Mouse (Mus musculus) left cerebral cortex, postnatal 10 days (tissue): ENCODE measurements at regions not wholly inside any gene's neighbourhood (a gene's known extent, or its start where the extent isn't known, plus 50 kb on each side); places are given as distances from the start of the nearest gene placed in this dataset.
A peak's percentile ranks its signal among the peaks of the same experiment; 100 is the strongest.

ENCODE experiments used
- DNase-seq, 2 experiments: peaks; one replicate each; pipeline ENCODE4 v3.0.0; 2021 to 2022; ENCODE audit warnings: low spot score in 2 of 2, mixed read lengths in 1 of 2; ENCODE audit errors: extremely low spot score in 1 of 2
- intact Hi-C: fragments of 180-260 bp; cut with DNase I; formaldehyde crosslinking; loops from one replicate; pipeline ENCODE4 v1.15.1; 2025

- intact Hi-C loops: no loop called here
- no peak for DNase-seq
Measured at GRCm38 (mm10) chr11:18478841-18479240, 525.2 kb upstream of the Etaa1 start.

GRCm38 (mm10) chr11:18451271-18451670 is 497.6 kb upstream of the Etaa1 start:
- intact Hi-C loops: no loop called here

GRCm38 (mm10) chr11:18448879-18449278 is 495.2 kb upstream of the Etaa1 start:
- intact Hi-C loops: no loop called here
- DNase-seq: no peak

More at GRCm38 (mm10) chr11:18451271-18451670, 497.6 kb upstream of the Etaa1 start:
- no peak for DNase-seq

- intact Hi-C loops: no loop called here
- no peak for DNase-seq
Measured at GRCm38 (mm10) chr11:18444600-18444999, 490.9 kb upstream of the Etaa1 start.

GRCm38 (mm10) chr11:18444101-18444500 is 490.4 kb upstream of the Etaa1 start:
- intact Hi-C loops: no loop called here
- no peak for DNase-seq

- intact Hi-C loops: no loop called here
Measured at GRCm38 (mm10) chr11:18443156-18443555, 489.5 kb upstream of the Etaa1 start.

GRCm38 (mm10) chr11:18437834-18438611 is 484.3 kb upstream of the Etaa1 start:
- intact Hi-C loops: no loop called here
- DNase-seq: peak; percentile 17

More at GRCm38 (mm10) chr11:18443156-18443555, 489.5 kb upstream of the Etaa1 start:
- no peak for DNase-seq

- no peak for DNase-seq
- intact Hi-C loops: no loop called here
Measured at GRCm38 (mm10) chr11:18421076-18421475, 467.4 kb upstream of the Etaa1 start.

- DNase-seq: peak in 1 of 2 experiments; percentile 11
- intact Hi-C loops: no loop called here
Measured at GRCm38 (mm10) chr11:18413769-18414168, 460.1 kb upstream of the Etaa1 start.

GRCm38 (mm10) chr11:18408071-18408752 is 454.5 kb upstream of the Etaa1 start:
- intact Hi-C loops: no loop called here
- DNase-seq: no peak

- intact Hi-C loops: no loop called here
- DNase-seq: no peak
Measured at GRCm38 (mm10) chr11:18399561-18399960, 445.9 kb upstream of the Etaa1 start.

GRCm38 (mm10) chr11:18396397-18396796 is 442.7 kb upstream of the Etaa1 start:
- no peak for DNase-seq
- intact Hi-C loops: no loop called here

GRCm38 (mm10) chr11:18395631-18396030 is 442.0 kb upstream of the Etaa1 start:
- no peak for DNase-seq
- intact Hi-C loops: no loop called here

- no peak for DNase-seq
- intact Hi-C loops: no loop called here
Measured at GRCm38 (mm10) chr11:18372813-18373332, 419.2 kb upstream of the Etaa1 start.

- intact Hi-C loops: no loop called here
- no peak for DNase-seq
Measured at GRCm38 (mm10) chr11:18371304-18371703, 417.6 kb upstream of the Etaa1 start.

- peak in 1 of 2 experiments; percentile 12 for DNase-seq
Measured at GRCm38 (mm10) chr11:18370861-18371260, 417.2 kb upstream of the Etaa1 start.

GRCm38 (mm10) chr11:18354866-18355265 is 401.2 kb upstream of the Etaa1 start:
- intact Hi-C loops: no loop called here
- DNase-seq: no peak

More at GRCm38 (mm10) chr11:18370861-18371260, 417.2 kb upstream of the Etaa1 start:
- intact Hi-C loops: no loop called here

GRCm38 (mm10) chr11:18354156-18354555 is 400.5 kb upstream of the Etaa1 start:
- intact Hi-C loops: no loop called here
- no peak for DNase-seq

- intact Hi-C loops: no loop called here
- no peak for DNase-seq
Measured at GRCm38 (mm10) chr11:18347841-18348240, 394.2 kb upstream of the Etaa1 start.
